Mouse (Mus musculus) liver, adult 2 months (tissue): ENCODE measurements around the gene Klf13. TPM values are rescaled to one million over a fixed set of nuclear protein-coding genes. Genes with fewer than 3 reads are reported as not detected.

ENCODE experiments used
- DNase-seq: peaks from one replicate; pipeline ENCODE4 v3.0.0-alpha.2; 2011; ENCODE audit warnings: low read depth, low spot score; ENCODE audit errors: extremely low read depth
- H3K27ac ChIP-seq: fragments of 200-500 bp; replicated peaks from 2 replicates; pipeline ENCODE4 v1.5.1; 2012; ENCODE audit warnings: low read depth, mild to moderate bottlenecking, control low read depth, inconsistent platforms, low read length; ENCODE audit not compliant: insufficient read depth
- H3K27me3 ChIP-seq: fragments of 200-500 bp; 2 replicates; pipeline ENCODE4 v1.6.1; 2012; ENCODE audit warnings: mild to moderate bottlenecking, moderate library complexity, low read length, inconsistent platforms; ENCODE audit not compliant: control insufficient read depth, insufficient read depth
- H3K36me3 ChIP-seq: fragments of 200-500 bp; 2 replicates; pipeline ENCODE4 v1.6.1; 2012; ENCODE audit warnings: low read length, inconsistent platforms; ENCODE audit not compliant: control insufficient read depth, insufficient read depth
- H3K4me1 ChIP-seq: fragments of 200-500 bp; 2 replicates; pipeline ENCODE4 v1.6.1; 2011; ENCODE audit warnings: low read length; ENCODE audit not compliant: control insufficient read depth, insufficient read depth
- H3K4me3 ChIP-seq: fragments of 200-500 bp; 2 replicates; pipeline ENCODE4 v1.5.1; 2011; ENCODE audit warnings: low read depth, mild to moderate bottlenecking, control low read depth, low read length, moderate library complexity; ENCODE audit not compliant: insufficient read depth
- H3K79me2 ChIP-seq: fragments of 200-500 bp; 2 replicates; pipeline ENCODE4 v1.6.1; 2012; ENCODE audit warnings: inconsistent platforms, mild to moderate bottlenecking, low read length, moderate library complexity; ENCODE audit not compliant: control insufficient read depth, insufficient read depth
- H3K9ac ChIP-seq: fragments of 200-500 bp; 2 replicates; pipeline ENCODE4 v1.6.1; 2012; ENCODE audit warnings: low read depth, mild to moderate bottlenecking, control low read depth, inconsistent platforms, low read length
- CTCF ChIP-seq: fragments of 200-500 bp; IDR thresholded peaks from 2 replicates; pipeline ENCODE4 v1.5.1; 2011; ENCODE audit warnings: low read depth, low read length, control low read depth
- POLR2A ChIP-seq: fragments of 200-500 bp; IDR thresholded peaks from 2 replicates; pipeline ENCODE4 v1.6.1; 2011; ENCODE audit warnings: low read length, control low read depth; ENCODE audit not compliant: insufficient read depth; ENCODE audit errors: extremely low read depth
- WGBS: fragments of 180-500 bp; shearing (Covaris S2); methylation state at CpG from one replicate; pipeline ENCODE4 v1.1.7; 2018; 5-methylcytosine and 5-hydroxymethylcytosine counted together
- polyA plus RNA-seq: library from polyadenylated mRNA; depleted of rRNA; stranded (reverse); fragments of >200 nt; gene quantifications from 2 replicates; pipeline ENCODE4 v1.2.3, GENCODE M21; 2012
- total RNA-seq: library from RNA; depleted of rRNA; stranded (reverse); fragments of >200 nt; gene quantifications from 2 replicates; pipeline ENCODE4 v1.2.3, GENCODE M21; 2014

Gene Klf13
- total and polyA plus RNA-seq, 2 experiments, result 14.1 to 26.4 TPM

DNA sequence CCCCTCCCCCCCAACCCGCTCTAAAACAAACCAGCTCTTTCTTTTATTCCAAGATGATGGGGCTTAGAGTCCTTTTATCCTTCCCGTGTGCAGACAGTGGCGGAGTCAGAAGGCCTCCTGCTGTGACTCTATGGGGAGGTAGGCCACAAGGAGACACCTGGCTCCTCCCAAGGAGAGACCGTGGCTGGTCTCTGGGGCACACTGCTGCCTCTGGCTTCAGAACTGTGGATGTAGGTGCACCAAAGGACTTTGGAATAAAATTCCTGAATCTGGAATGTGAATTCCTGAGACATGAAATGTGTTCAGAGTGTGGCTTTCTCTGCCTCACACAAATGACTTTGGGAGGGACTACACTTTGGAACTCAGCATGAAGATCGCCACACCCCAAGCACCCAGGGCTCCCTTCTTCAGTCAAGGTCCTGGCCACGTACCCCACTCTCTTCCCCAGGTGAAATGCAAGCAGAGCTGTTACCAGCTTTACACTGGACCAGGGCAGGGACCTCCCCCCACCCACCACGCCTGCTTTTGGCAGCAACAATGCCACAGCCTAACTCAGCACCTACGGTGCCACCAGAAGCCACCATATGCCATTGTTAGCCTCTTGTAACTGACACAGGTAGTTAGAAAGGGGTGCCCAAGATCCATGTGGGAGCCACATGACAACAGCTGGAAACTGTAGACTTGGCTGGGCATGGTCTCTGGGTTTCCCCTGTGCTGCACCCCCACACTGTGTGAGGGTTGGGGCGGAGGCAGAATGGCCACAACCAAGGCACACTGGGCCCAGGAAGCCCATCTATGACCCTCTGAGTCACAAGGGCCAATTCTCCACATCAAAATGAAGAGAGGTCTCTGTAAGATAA is 49.4 kb downstream of the Klf13 start:
- no peaks in the 10 kb centered on the region for H3K27me3 ChIP-seq
- peaks cover 8% of the 10 kb centered on the region; the same call in 1 of the 2 replicates for H3K79me2 ChIP-seq
- 95% methylated on average over 9 of the region's 9 CpGs for WGBS
- TF ChIP-seq POLR2A (no peak), CTCF (no peak)
- DNase-seq, result no peak
- H3K9ac ChIP-seq, result no peak overlapping the region
- H3K36me3 ChIP-seq, result peaks cover 6% of the 10 kb centered on the region; the same call in 1 of the 2 replicates
- no peak overlapping the region for H3K4me3 ChIP-seq
- no peak overlapping the region for H3K27ac ChIP-seq
- peaks cover 17% of the 10 kb centered on the region for H3K4me1 ChIP-seq

GRCm38 (mm10) chr7:63888674-63889073 is 50.0 kb downstream of the Klf13 start:
- Histone ChIP-seq H3K4me3 (no peak overlapping the region), H3K9ac (no peak overlapping the region), H3K79me2 (peaks cover 8% of the 10 kb centered on the region; the same call in 1 of the 2 replicates), H3K27ac (no peak overlapping the region), H3K27me3 (no peaks in the 10 kb centered on the region), H3K4me1 (peaks cover 17% of the 10 kb centered on the region), H3K36me3 (peaks cover 6% of the 10 kb centered on the region; the same call in 1 of the 2 replicates)
- WGBS, result 77% methylated on average over 6 of the region's 6 CpGs
- TF ChIP-seq POLR2A, result no peak
- DNase-seq, result no peak

DNA sequence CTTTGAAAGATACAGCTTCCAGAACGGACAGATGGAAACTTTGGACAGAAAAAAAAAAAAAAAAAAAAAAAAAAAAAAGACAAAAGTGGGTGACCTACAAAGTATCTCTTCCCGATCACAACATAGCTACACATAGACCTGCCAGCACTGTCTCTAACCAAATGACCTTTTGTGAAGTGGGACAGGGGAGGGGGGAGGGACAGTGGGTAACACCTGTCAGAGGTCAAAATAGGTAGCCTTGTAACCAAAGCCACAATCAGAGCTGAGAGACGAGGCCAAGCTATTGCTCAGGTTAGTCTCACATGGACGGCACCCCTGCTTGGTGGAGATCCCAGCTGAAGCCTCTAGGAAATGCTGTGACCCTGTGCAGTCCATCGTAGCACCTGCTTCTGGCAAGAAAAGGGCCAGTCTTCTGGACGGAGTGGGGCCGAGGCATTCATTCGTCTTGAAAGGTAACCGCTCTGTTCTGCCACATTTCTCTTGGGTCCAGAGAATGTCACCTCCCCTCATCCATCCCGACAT is 51.1 kb downstream of the Klf13 start:
- Histone ChIP-seq H3K36me3 (peaks cover 6% of the 10 kb centered on the region; the same call in 1 of the 2 replicates), H3K4me3 (no peak overlapping the region), H3K27ac (peak overlapping the region; percentile 56)

GRCm38 (mm10) chr7:63887034-63887551 is 51.6 kb downstream of the Klf13 start:
- Histone ChIP-seq H3K36me3 (peaks cover 6% of the 10 kb centered on the region; the same call in 1 of the 2 replicates), H3K9ac (no peak overlapping the region), H3K4me3 (no peak overlapping the region), H3K27me3 (no peaks in the 10 kb centered on the region), H3K4me1 (peaks cover 17% of the 10 kb centered on the region), H3K79me2 (peaks cover 5% of the 10 kb centered on the region; the same call in 1 of the 2 replicates), H3K27ac (peak overlapping the region; percentile 9; the same call in 1 of the 2 replicates)
- TF ChIP-seq POLR2A (no peak), CTCF (no peak)
- WGBS, result 33% methylated on average over 8 of the region's 8 CpGs
- DNase-seq, result no peak

More for the DNA sequence above, 51.1 kb downstream of the Klf13 start:
- WGBS, result 50% methylated on average over 10 of the region's 10 CpGs
- H3K4me1 ChIP-seq, result peaks cover 17% of the 10 kb centered on the region
- peaks cover 5% of the 10 kb centered on the region; the same call in 1 of the 2 replicates for H3K79me2 ChIP-seq
- peak; percentile 80 for DNase-seq
- no peaks in the 10 kb centered on the region for H3K27me3 ChIP-seq
- no peak overlapping the region; the same call in 1 of the 2 replicates for H3K9ac ChIP-seq
- no peak for TF ChIP-seq CTCF

DNA sequence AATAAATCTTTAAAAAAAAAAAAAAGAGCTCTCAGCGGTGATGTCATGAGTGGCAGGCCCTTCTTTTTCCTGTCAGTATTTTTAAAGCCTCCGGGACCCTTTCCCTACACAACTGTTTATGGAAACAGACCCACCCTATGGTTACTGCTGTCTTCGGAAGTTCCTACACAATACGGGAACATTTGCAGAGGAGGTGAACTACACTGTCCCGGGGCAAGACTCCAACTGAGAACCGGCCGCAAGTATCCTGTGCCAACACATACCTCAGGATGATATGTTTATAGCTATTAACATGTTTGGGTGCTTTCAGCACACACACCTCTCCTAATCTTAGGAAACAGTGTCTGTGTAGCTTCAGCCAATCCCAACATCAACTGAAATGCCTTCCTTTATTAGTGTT is 53.7 kb downstream of the Klf13 start:
- Histone ChIP-seq H3K27me3 (no peaks in the 10 kb centered on the region), H3K9ac (no peak overlapping the region), H3K4me3 (no peak overlapping the region), H3K79me2 (no peaks in the 10 kb centered on the region), H3K4me1 (peaks cover 17% of the 10 kb centered on the region), H3K36me3 (peaks cover under 1% of the 10 kb centered on the region; the same call in 1 of the 2 replicates), H3K27ac (no peak overlapping the region)
- WGBS, result 83% methylated on average over 7 of the region's 7 CpGs
- DNase-seq, result no peak
- no peak for TF ChIP-seq CTCF
- no peak for TF ChIP-seq POLR2A

- no peak overlapping the region for H3K27ac ChIP-seq
- DNase-seq, result no peak
- TF ChIP-seq CTCF (no peak), POLR2A (no peak)
- peaks cover 11% of the 10 kb centered on the region for H3K4me1 ChIP-seq
- H3K4me3 ChIP-seq, result no peak overlapping the region
- no peaks in the 10 kb centered on the region for H3K79me2 ChIP-seq
- H3K36me3 ChIP-seq, result no peaks in the 10 kb centered on the region
- H3K9ac ChIP-seq, result no peak overlapping the region
- no peaks in the 10 kb centered on the region for H3K27me3 ChIP-seq
- WGBS, result 93% methylated on average over 7 of the region's 7 CpGs
These were observed 56.0 kb downstream of the Klf13 start for GRCm38 (mm10) chr7:63882739-63883138.
